Mouse (Mus musculus) kidney, adult 2 months (tissue): ENCODE measurements around the gene Zbtb17.

ENCODE experiments used
- CTCF ChIP-seq: fragments of 200-500 bp; conservative IDR thresholded peaks from 2 replicates; pipeline ENCODE4 v1.5.1; 2011; ENCODE audit warnings: low read depth, mild to moderate bottlenecking, control low read depth, low read length, moderate library complexity, mixed read lengths; ENCODE audit not compliant: insufficient read depth, insufficient read length
- POLR2A ChIP-seq: fragments of 200-500 bp; IDR thresholded peaks from one replicate; pipeline ENCODE4 v1.6.1; 2011; ENCODE audit warnings: low read depth, low read length, control low read depth

DNA sequence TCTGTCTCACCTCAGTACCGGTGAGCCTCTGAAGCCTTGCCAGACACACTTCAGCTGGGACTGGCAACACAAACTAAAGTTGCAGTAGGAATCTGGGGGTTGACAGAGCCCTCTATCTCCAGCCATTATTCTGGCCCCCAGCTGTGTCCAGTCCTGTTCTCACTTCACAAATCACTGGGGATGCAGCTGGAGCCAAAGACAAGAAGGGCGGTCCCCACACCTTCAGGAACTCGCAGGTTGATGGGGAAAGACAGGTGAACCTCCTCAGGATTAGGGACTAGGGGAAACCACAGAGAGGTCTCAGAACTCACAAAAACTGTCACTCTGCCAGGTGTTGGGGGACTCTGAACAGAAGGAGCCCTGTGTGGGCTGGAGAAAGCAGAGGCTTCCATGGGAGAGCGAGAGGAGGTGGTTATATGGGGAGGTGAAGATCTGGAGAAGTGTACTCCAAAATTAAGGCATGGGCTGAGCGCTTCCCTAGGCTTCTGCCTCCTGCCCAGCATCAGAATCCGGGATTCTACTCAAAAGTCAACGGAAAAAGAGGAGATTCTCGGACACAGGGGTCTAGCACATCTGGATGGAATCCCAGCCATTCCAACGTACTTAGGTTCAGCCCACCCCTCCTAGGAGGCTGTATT, 24.1 kb upstream of the Zbtb17 start, which contains the start of gene Hspb7:
- TF ChIP-seq CTCF (no peak), POLR2A (no peak)
